Mouse (Mus musculus) MEL (cell line): ENCODE measurements around the gene Zc2hc1b. TPM values are rescaled to one million over a fixed set of nuclear protein-coding genes. Genes with fewer than 3 reads are reported as not detected.

Source experiments
- DNase-seq: peaks from one replicate; pipeline ENCODE4 v3.0.0; 2011; ENCODE audit warnings: low read depth, low spot score
- H3K27ac ChIP-seq: 2 replicates; pipeline ENCODE4 v1.5.1; 2012; ENCODE audit warnings: low read depth, mild to moderate bottlenecking, control low read depth, low read length, moderate library complexity; ENCODE audit not compliant: control insufficient read depth
- H3K27me3 ChIP-seq, 2 experiments: fragments of 150-350 bp in 1 of 2; sonication (generic) in 1 of 2; 2 replicates each; pipeline ENCODE4 v1.6.1; 2012; ENCODE audit warnings: low read length in 2 of 2, mild to moderate bottlenecking in 2 of 2, improper control_type of control experiment in 1 of 2, moderate library complexity in 1 of 2; ENCODE audit not compliant: insufficient read depth in 2 of 2, control insufficient read depth in 1 of 2
- H3K36me3 ChIP-seq, 2 experiments: 2 replicates each; pipeline ENCODE4 v1.6.1; 2012 to 2014; ENCODE audit warnings: low read length in 2 of 2, improper control_type of control experiment in 1 of 2, inconsistent platforms in 1 of 2, mild to moderate bottlenecking in 1 of 2; ENCODE audit not compliant: insufficient read depth in 2 of 2, control insufficient read depth in 1 of 2
- H3K4me1 ChIP-seq, 2 experiments: fragments of 150-350 bp in 1 of 2; sonication (generic) in 1 of 2; 2 replicates each; pipeline ENCODE4 v1.6.1; 2012; ENCODE audit warnings: low read length in 2 of 2, improper control_type of control experiment in 1 of 2, mild to moderate bottlenecking in 1 of 2; ENCODE audit not compliant: insufficient read depth in 2 of 2, control insufficient read depth in 1 of 2
- H3K4me3 ChIP-seq, 2 experiments: fragments of 150-350 bp in 1 of 2; sonication (generic) in 1 of 2; 2 replicates each; pipeline ENCODE4 v1.5.1; 2012; ENCODE audit warnings: low read depth in 2 of 2, low read length in 2 of 2, mild to moderate bottlenecking in 2 of 2, moderate library complexity in 2 of 2, control low read depth in 1 of 2, improper control_type of control experiment in 1 of 2; ENCODE audit not compliant: control insufficient read depth in 1 of 2, insufficient read depth in 1 of 2
- H3K79me2 ChIP-seq: 2 replicates; pipeline ENCODE4 v1.6.1; 2012; ENCODE audit warnings: mild to moderate bottlenecking, low read length, moderate library complexity; ENCODE audit not compliant: control insufficient read depth, poor library complexity, insufficient read depth
- H3K9ac ChIP-seq: 2 replicates; pipeline ENCODE4 v1.6.1; 2012; ENCODE audit warnings: low read depth, mild to moderate bottlenecking, control low read depth, low read length, moderate library complexity; ENCODE audit not compliant: control insufficient read depth, poor library complexity, severe bottlenecking
- H3K9me3 ChIP-seq: fragments of 150-350 bp; sonication (generic); replicated peaks from 2 replicates; pipeline ENCODE4 v1.6.1; 2012; ENCODE audit warnings: mild to moderate bottlenecking, low read length, improper control_type of control experiment, moderate library complexity; ENCODE audit not compliant: insufficient read depth
- BHLHE40 ChIP-seq: IDR thresholded peaks from 2 replicates; pipeline ENCODE4 v1.6.1; 2012; ENCODE audit warnings: low read depth, mild to moderate bottlenecking, inconsistent platforms, low read length, improper control_type of control experiment, borderline replicate concordance
- E2F4 ChIP-seq: IDR thresholded peaks from 2 replicates; pipeline ENCODE4 v1.6.1; 2011; ENCODE audit warnings: low read depth, low read length, improper control_type of control experiment, borderline replicate concordance
- EP300 ChIP-seq, 2 experiments: IDR thresholded peaks; 2 replicates each; pipeline ENCODE4 v1.6.1; 2011; ENCODE audit warnings: improper control_type of control experiment in 2 of 2, low read length in 2 of 2, low read depth in 1 of 2, mild to moderate bottlenecking in 1 of 2
- ETS1 ChIP-seq: IDR thresholded peaks from 2 replicates; pipeline ENCODE4 v1.6.1; 2012; ENCODE audit warnings: low read depth, mild to moderate bottlenecking, inconsistent platforms, low read length, improper control_type of control experiment, moderate library complexity
- GABPA ChIP-seq: IDR thresholded peaks from 2 replicates; pipeline ENCODE4 v1.6.1; 2012; ENCODE audit warnings: low read depth, mild to moderate bottlenecking, inconsistent platforms, low read length, improper control_type of control experiment, moderate library complexity
- JUND ChIP-seq: IDR thresholded peaks from 2 replicates; pipeline ENCODE4 v1.6.1; 2011; ENCODE audit warnings: low read depth, mild to moderate bottlenecking, improper control_type of control experiment, low read length
- MAFK ChIP-seq: IDR thresholded peaks from 2 replicates; pipeline ENCODE4 v1.6.1; 2011; ENCODE audit warnings: low read depth, mild to moderate bottlenecking, low read length, improper control_type of control experiment, borderline replicate concordance
- MAZ ChIP-seq: IDR thresholded peaks from 2 replicates; pipeline ENCODE4 v1.6.1; 2012; ENCODE audit warnings: low read depth, mild to moderate bottlenecking, inconsistent platforms, low read length, improper control_type of control experiment
- MXI1 ChIP-seq: IDR thresholded peaks from 2 replicates; pipeline ENCODE4 v1.6.1; 2011; ENCODE audit warnings: mild to moderate bottlenecking, low read depth, low read length, improper control_type of control experiment
- POLR2A ChIP-seq, 2 experiments: IDR thresholded peaks; 2 replicates each; pipeline ENCODE4 v1.6.1; 2011 to 2012; ENCODE audit warnings: low read length in 2 of 2, mild to moderate bottlenecking in 2 of 2, control low read depth in 1 of 2, improper control_type of control experiment in 1 of 2, low read depth in 1 of 2, moderate library complexity in 1 of 2; ENCODE audit not compliant: control insufficient read depth in 1 of 2, insufficient read depth in 1 of 2, poor library complexity in 1 of 2
- POLR2AphosphoS5 ChIP-seq: IDR thresholded peaks from 2 replicates; pipeline ENCODE4 v1.6.1; 2012; ENCODE audit warnings: low read depth, borderline replicate concordance, mild to moderate bottlenecking, inconsistent platforms, low read length, moderate library complexity, mixed read lengths
- RAD21 ChIP-seq: IDR thresholded peaks from 2 replicates; pipeline ENCODE4 v1.6.1; 2011; ENCODE audit warnings: mild to moderate bottlenecking, low read depth, low read length, improper control_type of control experiment
- RCOR1 ChIP-seq: IDR thresholded peaks from 2 replicates; pipeline ENCODE4 v1.6.1; 2012; ENCODE audit warnings: low read depth, mild to moderate bottlenecking, inconsistent platforms, low read length, improper control_type of control experiment
- SIN3A ChIP-seq: IDR thresholded peaks from 2 replicates; pipeline ENCODE4 v1.6.1; 2012; ENCODE audit warnings: low read length, improper control_type of control experiment, inconsistent platforms
- USF1 ChIP-seq: IDR thresholded peaks from 2 replicates; pipeline ENCODE4 v1.6.1; 2014; ENCODE audit warnings: low read depth, mild to moderate bottlenecking, inconsistent platforms, low read length, improper control_type of control experiment, moderate library complexity
- ZKSCAN1 ChIP-seq: IDR thresholded peaks from 2 replicates; pipeline ENCODE4 v1.6.1; 2012; ENCODE audit warnings: low read depth, mild to moderate bottlenecking, inconsistent platforms, low read length, improper control_type of control experiment, moderate library complexity
- polyA plus RNA-seq, 2 experiments: library from polyadenylated mRNA; stranded (reverse) in 1 of 2; unstranded in 1 of 2; fragments of >175 nt in 1 of 2; fragments of >200 nt in 1 of 2; gene quantifications; 2 replicates each; pipeline versions ENCODE4 v1.2.1 to v1.2.4; 2012; ENCODE audit warnings: low replicate concordance in 2 of 2, low read depth in 1 of 2; ENCODE audit not compliant: insufficient read length in 2 of 2, insufficient read depth in 1 of 2, missing spikeins in 1 of 2
- total RNA-seq: library from RNA; depleted of rRNA; stranded (reverse); fragments of 300-350 nt; gene quantifications from 2 replicates; pipeline ENCODE4 v1.2.3, GENCODE M21; 2012

The Zc2hc1b gene
- total and polyA plus RNA-seq, 3 experiments, result 0.07 TPM; not detected in 2

GRCm38 (mm10) chr10:13212326-13212725 lies 34.5 kb upstream of the Zc2hc1b start:
- Histone ChIP-seq H3K27ac (no peak overlapping the region), H3K36me3 (no peaks in the 10 kb centered on the region), H3K79me2 (no peaks in the 10 kb centered on the region), H3K9ac (no peak overlapping the region), H3K4me1 (no peaks in the 10 kb centered on the region), H3K27me3 (peaks cover 0 to 2% of the 10 kb centered on the region in 2 experiments; a peak in 2 of 4 replicates), H3K4me3 (no peak overlapping the region), H3K9me3 (no peaks in the 10 kb centered on the region)
- no peak for DNase-seq
- no peak for TF ChIP-seq POLR2A (IDR thresholded peaks at IDR 0.05; ENCODE audit: control insufficient read depth in 1 of 2, insufficient read depth in 1 of 2, low read depth in 1 of 2, low read length in 2 of 2, poor library complexity in 1 of 2)
- TF ChIP-seq RCOR1, result no peak
- no peak for TF ChIP-seq E2F4
- TF ChIP-seq MAZ, result no peak
- no peak for TF ChIP-seq EP300 (IDR thresholded peaks at IDR 0.05; ENCODE audit: low read depth in 1 of 2, low read length in 2 of 2)
- no peak for TF ChIP-seq MAFK
- TF ChIP-seq JUND, result no peak
- TF ChIP-seq RAD21, result no peak
- TF ChIP-seq USF1, result no peak
- no peak for TF ChIP-seq BHLHE40
- no peak for TF ChIP-seq POLR2AphosphoS5
- TF ChIP-seq ETS1, result no peak
- TF ChIP-seq MXI1, result no peak
- no peak for TF ChIP-seq ZKSCAN1

GRCm38 (mm10) chr10:13209930-13210637 lies 32.3 kb upstream of the Zc2hc1b start:
- H3K4me1 ChIP-seq, result no peaks in the 10 kb centered on the region
- peaks cover 0 to 2% of the 10 kb centered on the region in 2 experiments; a peak in 2 of 4 replicates for H3K27me3 ChIP-seq
- DNase-seq, result no peak
- TF ChIP-seq RAD21 (no peak), SIN3A (no peak), GABPA (no peak), POLR2A (IDR thresholded peaks at IDR 0.05; ENCODE audit: control insufficient read depth in 1 of 2, insufficient read depth in 1 of 2, low read depth in 1 of 2, low read length in 2 of 2, poor library complexity in 1 of 2) (no peak)
- no peak overlapping the region for H3K27ac ChIP-seq
- H3K9ac ChIP-seq, result no peak overlapping the region
- H3K9me3 ChIP-seq, result no peaks in the 10 kb centered on the region
- H3K36me3 ChIP-seq, result no peaks in the 10 kb centered on the region
- H3K4me3 ChIP-seq, result no peak overlapping the region
- no peaks in the 10 kb centered on the region for H3K79me2 ChIP-seq
